Mouse (Mus musculus) thymus, adult 2 months (tissue): ENCODE results near the gene Ackr3. TPM values are rescaled to one million over a fixed set of nuclear protein-coding genes. Genes with fewer than 3 reads are reported as not detected.

Source experiments
- DNase-seq: peaks from one replicate; pipeline ENCODE4 v3.0.0; 2021
- H3K27ac ChIP-seq: fragments of 200-500 bp; 2 replicates; pipeline ENCODE4 v1.5.1; 2012; ENCODE audit warnings: low read length, control low read depth; ENCODE audit not compliant: control insufficient read depth, insufficient read depth
- H3K27me3 ChIP-seq: fragments of 200-500 bp; 2 replicates; pipeline ENCODE4 v1.6.1; 2012; ENCODE audit warnings: mild to moderate bottlenecking, low read length, moderate library complexity, mixed read lengths; ENCODE audit not compliant: control insufficient read depth, insufficient read depth
- H3K36me3 ChIP-seq: fragments of 200-500 bp; 2 replicates; pipeline ENCODE4 v1.6.1; 2012; ENCODE audit warnings: mild to moderate bottlenecking, low read length, moderate library complexity; ENCODE audit not compliant: control insufficient read depth, insufficient read depth
- H3K4me1 ChIP-seq: fragments of 200-500 bp; replicated peaks from 2 replicates; pipeline ENCODE4 v1.6.1; 2012; ENCODE audit warnings: low read length; ENCODE audit not compliant: control insufficient read depth, insufficient read depth
- H3K4me3 ChIP-seq: fragments of 200-500 bp; 2 replicates; pipeline ENCODE4 v1.5.1; 2012; ENCODE audit warnings: mild to moderate bottlenecking, low read length, control low read depth, moderate library complexity; ENCODE audit not compliant: control insufficient read depth, insufficient read depth
- CTCF ChIP-seq: fragments of 200-500 bp; IDR thresholded peaks from 2 replicates; pipeline ENCODE4 v1.5.1; 2012; ENCODE audit warnings: mild to moderate bottlenecking, control low read depth, low read length, moderate library complexity, borderline replicate concordance; ENCODE audit not compliant: control insufficient read depth, poor library complexity, insufficient read depth; ENCODE audit errors: extremely low read depth
- POLR2A ChIP-seq: fragments of 200-500 bp; IDR thresholded peaks from 2 replicates; pipeline ENCODE4 v1.6.1; 2012; ENCODE audit warnings: mild to moderate bottlenecking, low read length, control low read depth, moderate library complexity; ENCODE audit not compliant: control insufficient read depth, poor library complexity, insufficient read depth; ENCODE audit errors: extremely low read depth
- WGBS: fragments of 180-500 bp; shearing (Covaris S2); methylation state at CpG from one replicate; pipeline ENCODE4 v1.1.7; 2018; 5-methylcytosine and 5-hydroxymethylcytosine counted together
- polyA plus RNA-seq: library from polyadenylated mRNA; depleted of rRNA; stranded (reverse); fragments of >200 nt; gene quantifications from 2 replicates; pipeline ENCODE4 v1.2.3, GENCODE M21; 2012

Gene Ackr3
- polyA plus RNA-seq, 1 experiment = 24.7 TPM

GRCm38 (mm10) chr1:90247756-90248541 is 44.2 kb downstream of the Ackr3 start:
- Histone ChIP-seq H3K27me3 (no peaks in the 10 kb centered on the region), H3K4me1 (no peaks in the 10 kb centered on the region), H3K4me3 (no peak overlapping the region), H3K27ac (no peak overlapping the region), H3K36me3 (no peaks in the 10 kb centered on the region)
- no peak for TF ChIP-seq CTCF
- no peak for TF ChIP-seq POLR2A
- WGBS = 90% methylated on average over 8 of the region's 8 CpGs
- no peak for DNase-seq

DNA sequence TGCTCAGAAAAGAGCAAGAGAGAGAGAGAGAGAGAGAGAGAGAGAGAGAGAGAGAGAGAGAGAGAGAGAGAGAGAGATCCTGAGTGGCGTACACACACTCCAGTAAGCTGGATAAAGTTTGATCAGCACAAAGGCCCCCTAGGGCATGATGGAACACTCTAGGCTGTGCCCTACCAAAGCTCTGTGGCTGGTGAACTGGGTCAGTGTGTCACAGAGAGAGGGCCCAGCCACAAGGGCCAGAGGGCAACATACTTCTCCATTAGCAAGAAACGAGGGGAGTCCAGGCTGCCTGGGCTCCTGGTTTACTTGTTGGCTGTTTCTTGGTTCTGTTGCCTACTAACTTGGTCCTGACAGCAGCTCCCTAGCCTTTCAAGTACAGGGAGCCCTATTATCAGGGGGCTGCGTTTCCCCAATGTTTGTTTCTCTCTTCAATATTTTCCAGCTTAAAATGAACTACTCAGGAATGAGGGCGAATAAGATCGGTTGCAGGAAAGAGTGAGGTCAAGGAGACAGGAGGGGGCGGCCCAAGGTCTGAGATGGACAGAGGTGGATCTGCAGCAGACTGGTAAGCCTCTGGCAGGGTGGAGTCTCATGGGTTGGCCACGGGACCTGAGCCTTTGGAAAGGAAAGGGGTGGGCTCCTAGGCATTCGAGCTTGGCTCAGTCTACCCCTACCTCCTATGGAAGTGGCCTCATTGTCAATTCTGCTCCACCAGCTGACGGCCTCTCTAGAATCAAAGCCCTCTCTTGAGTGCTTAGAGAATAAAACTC is 45.4 kb downstream of the Ackr3 start:
- TF ChIP-seq POLR2A = no peak
- TF ChIP-seq CTCF = no peak
- no peak overlapping the region for H3K4me3 ChIP-seq
- DNase-seq = no peak
- WGBS = 79% methylated on average over 9 of the region's 9 CpGs
- no peaks in the 10 kb centered on the region for H3K4me1 ChIP-seq
- H3K27me3 ChIP-seq = no peaks in the 10 kb centered on the region
- no peaks in the 10 kb centered on the region for H3K36me3 ChIP-seq
- H3K27ac ChIP-seq = no peak overlapping the region

DNA sequence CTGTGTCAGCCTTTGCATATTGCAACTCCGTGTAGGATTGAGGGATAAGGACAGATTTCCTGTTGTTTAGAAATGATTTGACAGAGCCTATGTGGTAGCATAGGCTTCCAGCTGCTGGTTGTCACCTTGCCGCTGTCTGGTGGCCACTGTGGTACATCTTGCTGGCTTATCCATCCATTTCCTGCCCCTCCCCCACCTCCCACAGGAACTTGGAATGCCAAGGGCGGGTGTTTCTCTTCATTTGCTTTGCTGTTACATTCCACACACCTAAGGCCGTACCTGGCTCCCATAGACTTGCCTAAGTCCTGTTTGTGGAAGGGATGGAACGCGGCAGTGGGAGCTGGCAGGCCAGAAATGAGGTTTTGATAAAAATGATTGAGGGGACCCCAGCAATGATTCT is 46.6 kb downstream of the Ackr3 start:
- no peak overlapping the region for H3K4me3 ChIP-seq
- no peaks in the 10 kb centered on the region for H3K4me1 ChIP-seq
- DNase-seq = no peak
- no peak overlapping the region for H3K27ac ChIP-seq
- no peaks in the 10 kb centered on the region for H3K36me3 ChIP-seq
- no peaks in the 10 kb centered on the region for H3K27me3 ChIP-seq
- 77% methylated on average over 6 of the region's 6 CpGs for WGBS
- TF ChIP-seq CTCF (no peak), POLR2A (no peak)

DNA sequence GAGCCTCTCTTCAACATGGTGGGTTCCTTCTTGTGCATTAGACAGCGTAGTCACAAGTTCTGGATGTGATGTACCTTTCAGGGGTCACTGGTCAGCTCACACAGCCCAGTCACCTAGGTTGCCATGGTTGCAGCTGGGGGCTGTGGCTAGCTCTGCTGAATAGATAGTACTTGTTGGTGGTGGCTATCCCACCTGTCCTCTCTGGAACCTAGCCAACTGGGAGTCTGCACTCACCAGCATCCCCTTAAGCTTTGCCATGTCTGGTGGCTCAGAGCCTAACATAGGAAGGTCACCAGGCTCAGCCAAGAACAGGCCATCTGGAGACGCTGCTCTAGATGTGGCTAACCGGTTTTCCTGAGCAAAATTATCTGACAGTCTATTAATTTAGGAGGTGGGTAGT is 47.4 kb downstream of the Ackr3 start:
- no peak overlapping the region for H3K4me3 ChIP-seq
- TF ChIP-seq POLR2A (no peak), CTCF (no peak)
- 82% methylated on average over 3 of the region's 3 CpGs for WGBS

GRCm38 (mm10) chr1:90253465-90253864 is 49.7 kb downstream of the Ackr3 start:
- 71% methylated on average over 10 of the region's 10 CpGs for WGBS
- no peak overlapping the region for H3K4me3 ChIP-seq

More for the DNA sequence above, 47.4 kb downstream of the Ackr3 start:
- H3K36me3 ChIP-seq = no peaks in the 10 kb centered on the region
- H3K27ac ChIP-seq = no peak overlapping the region
- H3K27me3 ChIP-seq = no peaks in the 10 kb centered on the region
- no peak for DNase-seq
- H3K4me1 ChIP-seq = no peaks in the 10 kb centered on the region

DNA sequence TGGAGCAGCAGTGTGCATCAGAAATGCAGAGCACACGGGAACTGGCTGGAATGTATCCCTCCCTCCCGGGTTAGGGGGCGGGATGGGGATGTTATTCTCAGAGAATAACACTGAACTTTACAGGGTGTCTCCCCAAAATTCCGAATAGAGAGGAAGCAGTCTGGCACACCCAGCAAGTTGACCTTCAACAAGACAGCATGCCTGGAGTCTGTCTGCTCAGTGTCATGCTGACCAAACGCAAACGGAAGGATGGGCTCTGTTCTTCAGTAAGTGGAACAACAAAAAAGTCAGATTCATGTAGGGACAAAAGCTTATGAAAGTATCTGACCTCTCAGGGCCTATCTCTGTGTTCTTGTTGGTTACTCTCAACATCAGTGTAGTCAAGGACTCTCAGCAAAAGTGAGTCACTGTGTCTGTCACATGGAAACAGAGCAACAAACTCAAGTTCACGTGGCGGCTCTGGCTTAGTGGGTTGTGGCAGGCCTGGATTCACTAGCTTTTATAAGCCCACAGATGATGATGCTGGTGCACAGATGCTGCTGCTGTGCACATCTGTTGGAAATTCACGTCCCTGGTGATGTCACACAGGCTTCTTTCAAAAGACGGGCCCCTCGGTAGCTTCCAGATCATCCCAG is 54.6 kb downstream of the Ackr3 start:
- no peak for DNase-seq
- Histone ChIP-seq H3K36me3 (no peaks in the 10 kb centered on the region), H3K27ac (no peak overlapping the region)

More at GRCm38 (mm10) chr1:90253465-90253864, 49.7 kb downstream of the Ackr3 start:
- Histone ChIP-seq H3K27ac (no peak overlapping the region), H3K4me1 (no peaks in the 10 kb centered on the region), H3K27me3 (no peaks in the 10 kb centered on the region), H3K36me3 (no peaks in the 10 kb centered on the region)
- no peak for DNase-seq
- no peak for TF ChIP-seq CTCF
- TF ChIP-seq POLR2A = no peak

More for the DNA sequence above, 54.6 kb downstream of the Ackr3 start:
- 88% methylated on average over 11 of the region's 11 CpGs for WGBS
- no peak overlapping the region for H3K4me3 ChIP-seq
- H3K4me1 ChIP-seq = no peaks in the 10 kb centered on the region
- no peaks in the 10 kb centered on the region for H3K27me3 ChIP-seq
- no peak for TF ChIP-seq CTCF
- TF ChIP-seq POLR2A = no peak
